Mouse (Mus musculus): ENCODE data around the gene Car2. TPM values are rescaled to one million over a fixed set of nuclear protein-coding genes. Genes with fewer than 3 reads are reported as not detected.

The Car2 gene
- polyA plus RNA-seq, 1 experiment from 2014 or later: 46.3 TPM

- Histone ChIP-seq H3K4me2 (replicated peaks) (peak within 1 kb of the TSS; percentile 82), H3K9ac (peak within 1 kb of the TSS; percentile 54), H3K9me3 (no peaks in the 10 kb centered on the region), H3K36me3 (no peaks in the 10 kb centered on the region), H3K27ac (no peak within 1 kb of the TSS), H3K4me1 (peaks cover 9% of the 10 kb centered on the region), H3K27me3 (replicated peaks) (no peaks in the 10 kb centered on the region), H3K4me3 (peak within 1 kb of the TSS; percentile 42)
- peak; percentile 84 for ATAC-seq (ENCODE audit: low FRiP score, low read depth)
- WGBS: 2% methylated on average over 18 of the region's 18 CpGs
These were observed 22.9 kb upstream of the Car2 start, which contains the start of gene Car3 for GRCm38 (mm10) chr3:14863022-14863711. TSS of gene Car3 (plus strand) at chr3:14863512.

GRCm38 (mm10) chr3:14863922-14864321 lies 22.2 kb upstream of the Car2 start:
- Histone ChIP-seq H3K27ac (no peak overlapping the region), H3K4me1 (peaks cover 9% of the 10 kb centered on the region), H3K4me2 (replicated peaks) (no peak overlapping the region), H3K27me3 (replicated peaks) (no peaks in the 10 kb centered on the region), H3K4me3 (no peak overlapping the region), H3K36me3 (no peaks in the 10 kb centered on the region), H3K9ac (no peak overlapping the region), H3K9me3 (no peaks in the 10 kb centered on the region)
- ATAC-seq (ENCODE audit: low FRiP score, low read depth): no peak
- 96% methylated on average over 2 of the region's 2 CpGs for WGBS

GRCm38 (mm10) chr3:14865941-14866340 lies 20.1 kb upstream of the Car2 start:
- no peaks in the 10 kb centered on the region for H3K9me3 ChIP-seq
- WGBS: 86% methylated on average over 2 of the region's 2 CpGs
- no peak for ATAC-seq (ENCODE audit: low FRiP score, low read depth)

GRCm38 (mm10) chr3:14869779-14870178 lies 16.3 kb upstream of the Car2 start:
- Histone ChIP-seq H3K36me3 (no peaks in the 10 kb centered on the region), H3K27me3 (replicated peaks) (no peaks in the 10 kb centered on the region), H3K9ac (no peak overlapping the region), H3K9me3 (no peaks in the 10 kb centered on the region), H3K27ac (no peak overlapping the region), H3K4me2 (replicated peaks) (no peak overlapping the region), H3K4me1 (no peaks in the 10 kb centered on the region; the same call in 1 of the 2 replicates), H3K4me3 (no peak overlapping the region)
- ATAC-seq (ENCODE audit: low FRiP score, low read depth): peak; percentile 69
- 23% methylated on average over 11 of the region's 11 CpGs for WGBS

More at GRCm38 (mm10) chr3:14865941-14866340, 20.1 kb upstream of the Car2 start:
- peaks cover 9% of the 10 kb centered on the region for H3K4me1 ChIP-seq
- H3K4me2 ChIP-seq (replicated peaks): no peak overlapping the region
- H3K27ac ChIP-seq: no peak overlapping the region
- H3K9ac ChIP-seq: no peak overlapping the region
- H3K36me3 ChIP-seq: no peaks in the 10 kb centered on the region
- no peaks in the 10 kb centered on the region for H3K27me3 ChIP-seq (replicated peaks)
- no peak overlapping the region for H3K4me3 ChIP-seq

- Histone ChIP-seq H3K9ac (no peak overlapping the region), H3K4me3 (no peak overlapping the region), H3K9me3 (no peaks in the 10 kb centered on the region), H3K27ac (no peak overlapping the region), H3K36me3 (no peaks in the 10 kb centered on the region), H3K27me3 (replicated peaks) (no peaks in the 10 kb centered on the region), H3K4me2 (replicated peaks) (no peak overlapping the region), H3K4me1 (no peaks in the 10 kb centered on the region; the same call in 1 of the 2 replicates)
- 79% methylated on average over 1 of the region's 1 CpGs for WGBS
- ATAC-seq (ENCODE audit: low FRiP score, low read depth): no peak
These were observed 15.5 kb upstream of the Car2 start for GRCm38 (mm10) chr3:14870528-14870927.

- Histone ChIP-seq H3K27me3 (replicated peaks) (no peaks in the 10 kb centered on the region), H3K9me3 (no peaks in the 10 kb centered on the region), H3K4me3 (no peak overlapping the region), H3K9ac (no peak overlapping the region), H3K4me2 (replicated peaks) (no peak overlapping the region), H3K4me1 (no peaks in the 10 kb centered on the region; the same call in 1 of the 2 replicates), H3K36me3 (no peaks in the 10 kb centered on the region), H3K27ac (no peak overlapping the region)
- no peak for ATAC-seq (ENCODE audit: low FRiP score, low read depth)
- WGBS: 56% methylated on average over 7 of the region's 7 CpGs
These were observed 14.7 kb upstream of the Car2 start for GRCm38 (mm10) chr3:14871386-14871785.

GRCm38 (mm10) chr3:14874402-14875040 lies 11.6 kb upstream of the Car2 start:
- Histone ChIP-seq H3K4me1 (no peaks in the 10 kb centered on the region; the same call in 1 of the 2 replicates), H3K27ac (no peak overlapping the region), H3K4me3 (no peak overlapping the region), H3K9me3 (no peaks in the 10 kb centered on the region), H3K27me3 (replicated peaks) (no peaks in the 10 kb centered on the region), H3K4me2 (replicated peaks) (no peak overlapping the region), H3K36me3 (no peaks in the 10 kb centered on the region), H3K9ac (no peak overlapping the region)
- peak; percentile 62; the same call in 1 of the 2 replicates for ATAC-seq (ENCODE audit: low FRiP score, low read depth)
- 54% methylated on average over 8 of the region's 8 CpGs for WGBS

GRCm38 (mm10) chr3:14876325-14876918 lies 9.7 kb upstream of the Car2 start:
- H3K27ac ChIP-seq: no peak overlapping the region
- H3K36me3 ChIP-seq: no peaks in the 10 kb centered on the region
- no peak overlapping the region for H3K4me2 ChIP-seq (replicated peaks)
- H3K27me3 ChIP-seq (replicated peaks): no peaks in the 10 kb centered on the region
- ATAC-seq (ENCODE audit: low FRiP score, low read depth): no peak
- no peak overlapping the region for H3K9ac ChIP-seq
- no peaks in the 10 kb centered on the region for H3K4me1 ChIP-seq
- WGBS: 77% methylated on average over 9 of the region's 9 CpGs
- no peaks in the 10 kb centered on the region for H3K9me3 ChIP-seq
- H3K4me3 ChIP-seq: no peak overlapping the region

- no peak overlapping the region for H3K9ac ChIP-seq
- no peak overlapping the region for H3K27ac ChIP-seq
- no peaks in the 10 kb centered on the region for H3K4me1 ChIP-seq
- no peak overlapping the region for H3K4me3 ChIP-seq
- 88% methylated on average over 7 of the region's 7 CpGs for WGBS
- no peaks in the 10 kb centered on the region for H3K27me3 ChIP-seq (replicated peaks)
- H3K36me3 ChIP-seq: no peaks in the 10 kb centered on the region
- no peak for ATAC-seq (ENCODE audit: low FRiP score, low read depth)
- H3K4me2 ChIP-seq (replicated peaks): no peak overlapping the region
- no peaks in the 10 kb centered on the region for H3K9me3 ChIP-seq
These were observed 8.7 kb upstream of the Car2 start for GRCm38 (mm10) chr3:14877251-14877909.

GRCm38 (mm10) chr3:14878749-14879223 lies 7.3 kb upstream of the Car2 start:
- no peaks in the 10 kb centered on the region for H3K9me3 ChIP-seq
- H3K4me1 ChIP-seq: no peaks in the 10 kb centered on the region
- no peak for ATAC-seq (ENCODE audit: low FRiP score, low read depth)
- H3K27ac ChIP-seq: no peak overlapping the region
- H3K4me3 ChIP-seq: no peak overlapping the region
- H3K4me2 ChIP-seq (replicated peaks): no peak overlapping the region
- H3K36me3 ChIP-seq: no peaks in the 10 kb centered on the region
- H3K27me3 ChIP-seq (replicated peaks): no peaks in the 10 kb centered on the region
- 76% methylated on average over 6 of the region's 6 CpGs for WGBS
- no peak overlapping the region for H3K9ac ChIP-seq

- WGBS: 88% methylated on average over 3 of the region's 3 CpGs
- Histone ChIP-seq H3K4me1 (no peaks in the 10 kb centered on the region), H3K9ac (no peak overlapping the region), H3K9me3 (no peaks in the 10 kb centered on the region), H3K27me3 (replicated peaks) (no peaks in the 10 kb centered on the region), H3K4me3 (no peak overlapping the region), H3K4me2 (replicated peaks) (no peak overlapping the region), H3K27ac (no peak overlapping the region), H3K36me3 (no peaks in the 10 kb centered on the region)
- ATAC-seq (ENCODE audit: low FRiP score, low read depth): no peak
These were observed 6.8 kb upstream of the Car2 start for GRCm38 (mm10) chr3:14879293-14879692.

GRCm38 (mm10) chr3:14880277-14880676 lies 5.8 kb upstream of the Car2 start:
- Histone ChIP-seq H3K27me3 (replicated peaks) (no peaks in the 10 kb centered on the region), H3K27ac (no peak overlapping the region), H3K4me1 (no peaks in the 10 kb centered on the region), H3K9ac (no peak overlapping the region), H3K4me3 (no peak overlapping the region), H3K36me3 (no peaks in the 10 kb centered on the region), H3K9me3 (no peaks in the 10 kb centered on the region), H3K4me2 (replicated peaks) (no peak overlapping the region)
- 85% methylated on average over 2 of the region's 2 CpGs for WGBS
- ATAC-seq (ENCODE audit: low FRiP score, low read depth): no peak

All from neural tube, embryonic 12.5 days (tissue).